Mouse (Mus musculus): Measurements from ENCODE around the gene Clasp1. TPM values are rescaled to one million over a fixed set of nuclear protein-coding genes. Genes with fewer than 3 reads are reported as not detected.

Clasp1 gene
- polyA plus RNA-seq, 1 experiment from 2014 or later: 146 TPM

GRCm38 (mm10) chr1:118525336-118525735, 136.5 kb downstream of the Clasp1 start:
- Histone ChIP-seq H3K36me3 (replicated peaks) (peaks cover 76% of the 10 kb centered on the region), H3K27ac (no peak overlapping the region), H3K4me2 (no peak overlapping the region), H3K4me3 (replicated peaks) (no peak overlapping the region), H3K9ac (no peak overlapping the region), H3K4me1 (no peaks in the 10 kb centered on the region), H3K27me3 (no peaks in the 10 kb centered on the region), H3K9me3 (peaks cover 3% of the 10 kb centered on the region; the same call in 1 of the 2 replicates)
- 93% methylated on average over 9 of the region's 9 CpGs for WGBS
- ATAC-seq (ENCODE audit: low FRiP score): no peak

GRCm38 (mm10) chr1:118529213-118529612, 140.4 kb downstream of the Clasp1 start:
- no peak for ATAC-seq (ENCODE audit: low FRiP score)
- H3K9me3 ChIP-seq: peaks cover 3% of the 10 kb centered on the region; the same call in 1 of the 2 replicates
- no peak overlapping the region for H3K27ac ChIP-seq
- no peaks in the 10 kb centered on the region for H3K27me3 ChIP-seq
- H3K36me3 ChIP-seq (replicated peaks): peaks cover 88% of the 10 kb centered on the region
- no peaks in the 10 kb centered on the region for H3K4me1 ChIP-seq
- H3K4me3 ChIP-seq (replicated peaks): no peak overlapping the region
- 95% methylated on average over 1 of the region's 1 CpGs for WGBS
- H3K9ac ChIP-seq: no peak overlapping the region
- H3K4me2 ChIP-seq: no peak overlapping the region

- H3K9me3 ChIP-seq: peaks cover 3% of the 10 kb centered on the region; the same call in 1 of the 2 replicates
- no peak for ATAC-seq (ENCODE audit: low FRiP score)
- WGBS: 93% methylated on average over 3 of the region's 3 CpGs
- no peak overlapping the region for H3K4me2 ChIP-seq
- H3K27ac ChIP-seq: no peak overlapping the region
- no peak overlapping the region for H3K9ac ChIP-seq
- H3K4me1 ChIP-seq: no peaks in the 10 kb centered on the region
- H3K4me3 ChIP-seq (replicated peaks): no peak overlapping the region
- H3K27me3 ChIP-seq: no peaks in the 10 kb centered on the region
- peaks cover 90% of the 10 kb centered on the region for H3K36me3 ChIP-seq (replicated peaks)
Measured at GRCm38 (mm10) chr1:118531259-118531658, 142.4 kb downstream of the Clasp1 start.

GRCm38 (mm10) chr1:118536021-118536420, 147.2 kb downstream of the Clasp1 start:
- Histone ChIP-seq H3K4me3 (replicated peaks) (no peak overlapping the region), H3K4me1 (no peaks in the 10 kb centered on the region), H3K4me2 (no peak overlapping the region), H3K9me3 (no peaks in the 10 kb centered on the region), H3K36me3 (replicated peaks) (peaks cover 79% of the 10 kb centered on the region), H3K9ac (no peak overlapping the region), H3K27ac (no peak overlapping the region), H3K27me3 (no peaks in the 10 kb centered on the region)
- WGBS: 93% methylated on average over 15 of the region's 15 CpGs
- ATAC-seq (ENCODE audit: low FRiP score): no peak

GRCm38 (mm10) chr1:118539046-118539445, 150.2 kb downstream of the Clasp1 start:
- no peak for ATAC-seq (ENCODE audit: low FRiP score)
- Histone ChIP-seq H3K27ac (no peak overlapping the region), H3K9me3 (no peaks in the 10 kb centered on the region), H3K27me3 (no peaks in the 10 kb centered on the region), H3K4me3 (replicated peaks) (no peak overlapping the region), H3K4me2 (no peak overlapping the region), H3K9ac (no peak overlapping the region), H3K4me1 (no peaks in the 10 kb centered on the region), H3K36me3 (replicated peaks) (peaks cover 78% of the 10 kb centered on the region)
- 92% methylated on average over 6 of the region's 6 CpGs for WGBS

- H3K36me3 ChIP-seq (replicated peaks): peaks cover 79% of the 10 kb centered on the region
- H3K4me3 ChIP-seq (replicated peaks): no peak overlapping the region
- H3K4me2 ChIP-seq: no peak overlapping the region
- H3K9ac ChIP-seq: no peak overlapping the region
- 97% methylated on average over 7 of the region's 7 CpGs for WGBS
- no peaks in the 10 kb centered on the region for H3K27me3 ChIP-seq
- H3K4me1 ChIP-seq: no peaks in the 10 kb centered on the region
- no peak overlapping the region for H3K27ac ChIP-seq
- ATAC-seq (ENCODE audit: low FRiP score): no peak
- H3K9me3 ChIP-seq: no peaks in the 10 kb centered on the region
Measured at GRCm38 (mm10) chr1:118542880-118543279, 154.0 kb downstream of the Clasp1 start.

- 94% methylated on average over 5 of the region's 5 CpGs for WGBS
- peaks cover 82% of the 10 kb centered on the region for H3K36me3 ChIP-seq (replicated peaks)
Measured at GRCm38 (mm10) chr1:118548769-118549168, 159.9 kb downstream of the Clasp1 start.

GRCm38 (mm10) chr1:118551152-118551551, 162.3 kb downstream of the Clasp1 start:
- H3K9ac ChIP-seq: no peak overlapping the region
- no peak for ATAC-seq (ENCODE audit: low FRiP score)
- peaks cover 87% of the 10 kb centered on the region for H3K36me3 ChIP-seq (replicated peaks)
- 93% methylated on average over 5 of the region's 5 CpGs for WGBS
- no peak overlapping the region for H3K4me2 ChIP-seq
- H3K4me3 ChIP-seq (replicated peaks): no peak overlapping the region
- H3K27ac ChIP-seq: no peak overlapping the region
- H3K4me1 ChIP-seq: no peaks in the 10 kb centered on the region
- no peaks in the 10 kb centered on the region for H3K9me3 ChIP-seq
- no peaks in the 10 kb centered on the region for H3K27me3 ChIP-seq

More at GRCm38 (mm10) chr1:118548769-118549168, 159.9 kb downstream of the Clasp1 start:
- H3K27ac ChIP-seq: no peak overlapping the region
- no peaks in the 10 kb centered on the region for H3K27me3 ChIP-seq
- H3K9ac ChIP-seq: no peak overlapping the region
- no peak overlapping the region for H3K4me3 ChIP-seq (replicated peaks)
- no peak overlapping the region for H3K4me2 ChIP-seq
- no peak for ATAC-seq (ENCODE audit: low FRiP score)
- no peaks in the 10 kb centered on the region for H3K4me1 ChIP-seq
- H3K9me3 ChIP-seq: no peaks in the 10 kb centered on the region

- Histone ChIP-seq H3K4me3 (replicated peaks) (no peak overlapping the region), H3K36me3 (replicated peaks) (peaks cover 86% of the 10 kb centered on the region), H3K4me1 (no peaks in the 10 kb centered on the region), H3K27me3 (no peaks in the 10 kb centered on the region), H3K4me2 (no peak overlapping the region), H3K9me3 (no peaks in the 10 kb centered on the region), H3K9ac (no peak overlapping the region), H3K27ac (no peak overlapping the region)
- 95% methylated on average over 4 of the region's 4 CpGs for WGBS
- ATAC-seq (ENCODE audit: low FRiP score): no peak
Measured at GRCm38 (mm10) chr1:118552071-118552470, 163.2 kb downstream of the Clasp1 start.

GRCm38 (mm10) chr1:118553045-118553444, 164.2 kb downstream of the Clasp1 start:
- no peaks in the 10 kb centered on the region for H3K9me3 ChIP-seq
- WGBS: 85% methylated on average over 2 of the region's 2 CpGs
- no peak for ATAC-seq (ENCODE audit: low FRiP score)
- H3K4me3 ChIP-seq (replicated peaks): no peak overlapping the region
- peaks cover 85% of the 10 kb centered on the region for H3K36me3 ChIP-seq (replicated peaks)
- H3K4me1 ChIP-seq: no peaks in the 10 kb centered on the region
- H3K4me2 ChIP-seq: no peak overlapping the region
- no peak overlapping the region for H3K27ac ChIP-seq
- H3K9ac ChIP-seq: no peak overlapping the region
- no peaks in the 10 kb centered on the region for H3K27me3 ChIP-seq

- Histone ChIP-seq H3K9me3 (no peaks in the 10 kb centered on the region), H3K36me3 (replicated peaks) (peaks cover 85% of the 10 kb centered on the region), H3K4me1 (no peaks in the 10 kb centered on the region), H3K4me2 (no peak overlapping the region), H3K27ac (no peak overlapping the region), H3K9ac (no peak overlapping the region), H3K27me3 (no peaks in the 10 kb centered on the region), H3K4me3 (replicated peaks) (no peak overlapping the region)
- no peak for ATAC-seq (ENCODE audit: low FRiP score)
- 93% methylated on average over 3 of the region's 3 CpGs for whole genome bisulfite sequencing
Measured at GRCm38 (mm10) chr1:118553451-118553850, 164.6 kb downstream of the Clasp1 start.

GRCm38 (mm10) chr1:118554961-118555360, 166.1 kb downstream of the Clasp1 start:
- no peak overlapping the region for H3K4me3 ChIP-seq (replicated peaks)
- peaks cover 80% of the 10 kb centered on the region for H3K36me3 ChIP-seq (replicated peaks)
- 92% methylated on average over 5 of the region's 5 CpGs for WGBS
- H3K27ac ChIP-seq: no peak overlapping the region
- H3K9ac ChIP-seq: no peak overlapping the region
- no peak overlapping the region for H3K4me2 ChIP-seq
- no peaks in the 10 kb centered on the region for H3K27me3 ChIP-seq
- no peak for ATAC-seq (ENCODE audit: low FRiP score)
- no peaks in the 10 kb centered on the region for H3K4me1 ChIP-seq
- H3K9me3 ChIP-seq: no peaks in the 10 kb centered on the region

GRCm38 (mm10) chr1:118559716-118560115, 170.9 kb downstream of the Clasp1 start:
- peaks cover 82% of the 10 kb centered on the region for H3K36me3 ChIP-seq (replicated peaks)
- H3K4me2 ChIP-seq: no peak overlapping the region
- no peak for ATAC-seq (ENCODE audit: low FRiP score)
- H3K9me3 ChIP-seq: no peaks in the 10 kb centered on the region
- WGBS: 87% methylated on average over 2 of the region's 2 CpGs
- H3K4me3 ChIP-seq (replicated peaks): no peak overlapping the region
- H3K27me3 ChIP-seq: no peaks in the 10 kb centered on the region
- no peak overlapping the region for H3K9ac ChIP-seq
- no peaks in the 10 kb centered on the region for H3K4me1 ChIP-seq
- H3K27ac ChIP-seq: no peak overlapping the region
